Mouse (Mus musculus) midbrain, embryonic 11.5 days (tissue): ENCODE results near the gene Ptchd1. TPM values are rescaled to one million over a fixed set of nuclear protein-coding genes. Genes with fewer than 3 reads are reported as not detected.

ENCODE experiments used
- polyA plus RNA-seq: library from polyadenylated mRNA; unstranded; fragments of >200 nt; fragmentation: Nextera tagmentation; extraction: Ambion mirVana; gene quantifications from 2 replicates; pipeline ENCODE4 v1.2.1, GENCODE M21; 2014

Gene Ptchd1
- polyA plus RNA-seq, 1 experiment from 2014 or later, result 1.7 TPM

Other genes starting within 250 kb of the Ptchd1 start
- not detected in 2 replicates for gene Gm15155, start 927 bp upstream of the Ptchd1 start, polyA plus RNA-seq